Mouse (Mus musculus) mature B cell (primary cell): Measurements from ENCODE around the gene Tdrd9.

Experiments used
- in situ Hi-C: fragments of 300-500 bp; cut with MboI; formaldehyde crosslinking; loops from 2 replicates; pipeline ENCODE4 v1.14.3; 2019

The Tdrd9 gene

DNA sequence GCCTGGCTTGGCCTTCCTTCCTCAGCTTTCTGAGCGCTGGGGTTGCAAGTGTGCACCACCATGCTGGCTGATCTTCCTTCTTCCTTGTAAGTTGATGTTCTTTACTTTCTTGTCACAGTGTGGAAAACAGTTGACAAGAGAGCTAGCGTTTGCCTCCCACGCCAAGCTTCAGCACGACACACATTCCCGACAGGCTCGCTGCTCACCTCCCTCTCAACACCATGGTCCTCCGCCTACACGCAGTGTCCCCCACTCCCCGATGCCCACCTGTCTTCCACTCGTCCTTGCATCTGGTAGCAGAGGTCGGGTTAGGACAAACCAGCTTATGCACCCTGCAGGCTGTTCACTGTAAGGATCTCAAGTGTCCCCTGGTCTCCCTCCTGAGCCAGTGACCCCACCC is 133.5 kb downstream of the Tdrd9 start:
- in situ Hi-C loops = no loop called here

DNA sequence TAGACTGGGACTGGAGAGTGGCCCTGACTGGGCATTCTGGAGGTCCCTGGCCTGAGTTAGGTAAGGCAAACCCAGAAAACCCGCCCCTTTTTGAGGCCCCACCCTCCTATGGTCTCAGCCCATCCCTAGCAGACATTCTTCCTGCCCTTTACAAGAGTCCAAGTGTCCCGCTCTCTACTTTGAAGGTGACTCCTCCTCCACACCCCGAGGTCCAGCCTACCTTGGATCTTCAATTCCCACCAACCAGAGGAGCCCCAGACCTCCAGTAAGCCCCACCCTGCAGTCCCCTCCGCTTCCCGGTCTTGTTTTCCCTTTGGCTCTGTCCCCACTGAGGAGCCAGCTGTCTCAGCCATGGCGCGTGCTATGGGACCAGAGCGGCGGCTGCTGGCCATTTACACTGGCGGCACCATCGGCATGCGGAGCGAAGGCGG is 135.2 kb downstream of the Tdrd9 start, which contains the start of gene Aspg:
TSS of gene Aspg (plus strand) at position 139 of the 431 bp plus-strand sequence.
- in situ Hi-C loops = no loop called here

DNA sequence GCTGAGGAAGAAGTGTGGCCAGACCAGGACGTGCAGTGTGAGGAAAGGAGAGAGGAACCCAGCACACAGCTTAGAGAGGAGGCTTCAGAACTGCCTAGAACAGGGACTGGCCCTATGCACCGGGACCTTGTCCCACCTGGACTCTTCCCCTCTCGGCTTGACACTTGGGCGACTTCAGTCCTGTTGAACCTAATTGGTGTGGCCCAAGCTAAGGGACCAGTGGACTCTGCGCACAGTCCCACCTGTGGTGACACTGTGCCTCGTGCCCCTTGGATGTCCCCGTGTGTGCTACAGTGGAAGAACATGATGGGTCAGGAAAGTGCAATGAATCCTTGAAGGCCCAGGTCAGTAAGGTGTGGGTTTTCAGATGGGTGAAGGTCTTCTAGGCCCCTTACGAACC is 136.3 kb downstream of the Tdrd9 start:
- in situ Hi-C loops = no loop called here

DNA sequence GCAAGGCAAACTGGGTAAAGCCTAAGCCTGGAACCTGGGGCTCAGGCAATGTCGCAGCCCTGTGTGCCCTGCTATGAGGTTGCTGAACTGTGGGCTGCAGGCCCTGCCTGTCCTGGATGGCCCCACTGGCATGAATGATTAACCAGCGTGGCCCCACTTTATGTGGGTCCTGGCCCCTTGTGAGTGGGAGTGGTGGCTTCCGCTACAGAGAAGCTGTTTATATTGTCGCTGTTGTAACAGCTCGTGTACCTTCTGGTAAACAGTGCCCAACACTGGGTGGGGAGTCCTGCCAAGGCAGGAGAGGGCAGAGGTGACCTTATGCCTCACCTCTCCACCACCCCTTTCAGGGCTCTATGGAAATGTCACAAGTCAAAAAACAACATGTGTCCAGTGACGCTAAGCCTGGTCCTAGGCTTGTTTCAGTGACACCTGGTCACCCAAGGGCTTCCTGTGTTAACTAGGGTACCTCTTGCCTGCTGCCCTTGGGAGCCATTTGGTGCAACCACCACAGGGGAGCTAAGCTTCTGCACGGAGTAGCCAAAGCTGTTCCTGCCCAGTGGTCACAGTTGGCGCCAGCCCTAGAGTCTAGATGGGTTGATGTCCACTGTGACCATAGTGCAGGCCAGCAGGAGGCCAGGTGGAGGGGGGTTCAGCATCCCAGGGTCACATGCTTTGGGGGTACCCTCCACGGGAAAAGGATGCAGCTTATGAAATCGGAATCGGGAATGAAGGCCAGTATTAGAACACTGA is 137.5 kb downstream of the Tdrd9 start:
- in situ Hi-C loops = no loop called here

DNA sequence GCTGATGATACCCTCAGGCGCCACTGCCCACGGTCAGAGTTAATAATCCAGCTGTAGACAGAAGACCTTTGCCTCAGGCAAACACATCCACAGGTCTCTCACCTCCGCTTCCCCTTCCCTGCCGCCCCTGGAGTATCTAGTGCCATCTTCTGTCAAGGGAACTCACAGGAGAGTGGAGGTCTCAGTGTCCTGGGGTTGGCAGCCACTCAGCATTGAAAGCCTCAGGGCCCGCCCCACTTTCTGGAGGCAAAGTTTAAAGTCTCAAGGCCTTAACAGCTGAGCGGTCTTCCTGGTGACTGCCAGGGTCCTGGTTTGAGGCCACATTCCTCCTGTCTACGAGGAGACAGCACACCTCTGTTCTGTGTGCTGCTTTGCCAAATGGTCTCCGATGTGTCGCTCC is 138.3 kb downstream of the Tdrd9 start:
- in situ Hi-C loops = no loop called here

DNA sequence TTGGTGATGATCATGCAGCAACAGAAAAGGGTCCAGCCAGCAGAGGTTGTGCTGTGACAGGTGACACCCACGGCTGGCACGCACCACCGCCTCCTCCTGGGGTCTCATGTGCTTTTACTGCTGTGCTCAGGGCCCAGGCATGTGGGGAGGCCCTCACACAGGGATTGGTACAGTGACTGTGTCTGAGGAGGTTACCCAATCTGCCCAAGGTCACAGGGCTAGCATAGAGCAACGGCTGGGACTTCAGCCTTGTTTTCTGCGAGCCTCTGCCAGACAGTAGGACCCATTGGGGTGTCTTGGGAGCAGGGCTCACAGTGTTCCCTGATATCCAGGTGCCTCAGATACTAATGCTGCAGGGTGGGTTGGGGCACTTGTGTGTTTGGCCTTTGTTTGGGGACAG is 140.0 kb downstream of the Tdrd9 start:
- in situ Hi-C loops = no loop called here

DNA sequence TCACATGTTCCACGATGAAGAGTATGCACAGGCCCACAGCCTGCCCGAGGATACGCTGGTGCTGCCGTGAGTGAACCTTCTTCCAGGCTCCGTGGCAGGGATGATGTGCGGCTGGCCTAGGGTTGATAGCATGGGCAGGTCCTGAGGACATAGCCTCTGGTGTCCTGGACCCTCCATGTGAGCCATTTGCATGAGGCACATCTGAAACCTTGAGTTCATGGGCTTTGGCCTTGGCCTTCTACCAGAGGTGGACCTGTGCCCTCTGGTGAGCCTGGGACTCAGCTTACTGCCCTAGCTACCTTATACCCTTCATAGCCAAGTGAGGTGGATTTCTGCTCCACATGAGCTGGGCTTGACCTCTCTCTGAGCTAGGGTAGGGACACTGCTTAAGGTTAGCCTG is 140.9 kb downstream of the Tdrd9 start:
- in situ Hi-C loops = no loop called here

DNA sequence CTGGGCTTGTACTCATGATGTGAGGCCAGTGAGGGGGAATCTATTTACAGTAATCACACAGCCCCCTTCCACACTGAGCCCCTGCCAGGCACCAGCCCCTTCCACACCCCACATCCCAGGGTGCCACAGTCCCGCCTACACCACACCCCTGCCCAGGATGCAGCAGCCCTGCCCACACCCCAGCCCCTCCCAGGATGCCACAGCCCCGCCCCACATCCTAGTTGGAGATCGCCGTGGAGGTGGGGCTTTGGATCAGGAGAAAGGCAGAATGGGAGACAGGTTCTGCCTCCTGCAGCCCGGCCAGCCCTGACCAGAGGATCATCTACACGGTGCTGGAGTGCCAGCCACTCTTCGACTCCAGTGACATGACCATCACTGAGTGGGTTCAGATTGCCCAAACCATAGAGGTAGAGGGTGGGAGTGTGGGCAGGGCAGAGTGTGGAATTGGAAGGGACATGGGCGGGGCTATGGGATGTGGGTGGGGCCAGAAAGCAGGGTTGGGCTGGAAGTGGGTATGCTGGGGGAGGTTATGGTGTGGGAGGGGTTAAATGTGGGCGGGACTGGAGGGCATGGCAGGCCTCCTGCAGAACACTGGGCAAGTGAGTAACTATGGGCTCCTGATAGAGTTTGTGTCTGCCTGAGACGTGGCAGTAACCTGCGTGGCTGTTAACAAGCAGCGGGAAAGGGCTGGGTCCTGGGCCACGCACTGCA is 141.5 kb downstream of the Tdrd9 start:
- in situ Hi-C loops = no loop called here

DNA sequence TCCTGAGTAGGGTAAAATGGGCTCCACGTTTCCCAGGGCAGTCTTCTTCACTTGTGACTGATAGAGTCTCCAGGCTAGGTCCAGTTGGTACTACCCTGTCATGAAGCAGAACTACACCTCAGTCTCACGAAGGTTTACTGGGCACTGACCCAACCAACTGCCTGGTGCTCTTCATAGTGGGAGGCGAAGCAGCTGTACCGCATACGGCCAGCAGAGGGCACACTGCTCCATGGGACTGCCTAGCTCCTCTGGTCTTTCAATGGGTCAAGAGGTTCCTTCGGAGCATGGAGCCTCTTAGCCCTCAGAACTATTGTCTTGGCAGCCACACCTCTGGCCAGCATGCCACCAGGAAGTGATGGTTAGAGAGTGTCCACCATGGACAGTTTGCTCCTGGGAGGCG is 142.4 kb downstream of the Tdrd9 start:
- in situ Hi-C loops = no loop called here

DNA sequence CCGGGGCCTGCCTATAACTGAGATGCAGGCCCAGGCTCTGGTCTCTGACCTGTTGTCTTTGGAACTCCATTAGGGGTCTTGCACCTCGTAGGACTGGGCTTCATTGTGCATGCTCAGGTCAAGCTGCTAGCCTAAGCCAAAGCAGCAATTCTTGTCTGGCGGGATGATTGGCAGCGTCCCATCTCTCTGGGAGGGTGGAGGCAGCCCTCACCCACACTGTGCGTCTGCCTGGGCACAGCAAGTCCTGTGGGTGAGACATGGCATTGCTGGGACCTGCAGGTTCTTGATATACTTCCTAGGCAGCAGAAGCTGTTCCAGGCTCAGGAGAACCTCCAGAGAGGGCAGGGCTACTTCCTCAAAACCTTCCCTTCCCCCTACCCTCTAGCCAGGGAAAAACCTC is 145.6 kb downstream of the Tdrd9 start:
- in situ Hi-C loops = no loop called here

DNA sequence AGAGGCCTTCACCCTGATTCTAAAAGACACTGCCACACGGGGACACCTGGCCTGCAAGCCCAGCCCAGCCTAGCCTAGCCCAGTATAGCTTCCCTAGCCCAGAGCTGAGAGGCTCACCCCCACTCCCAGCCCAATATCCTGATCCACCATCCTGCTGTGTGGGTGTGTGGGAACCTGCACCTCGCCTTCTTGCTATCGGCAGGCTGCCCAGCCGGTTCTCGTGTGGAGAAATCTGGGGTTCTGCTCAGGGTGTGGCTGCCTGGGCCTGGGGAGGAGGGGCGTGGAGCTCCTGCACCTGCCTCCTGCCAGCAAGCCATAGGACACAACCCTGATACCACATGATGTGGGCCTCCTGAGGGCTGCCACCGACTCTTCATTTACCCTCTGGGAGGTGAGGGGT is 146.3 kb downstream of the Tdrd9 start:
- in situ Hi-C loops = no loop called here
